In genomic region chr9:27310005-27310404, GRCm38 (mm10) we compare ENCODE assay signal across 11 mouse cellular contexts.
"Had no signal": no experiment of that assay in that cellular context is flagged by ENCODE, and none has a peak within 500 bp of the region (broad histone marks: within the 10 kb centered on the region; RNA-seq: fewer than 3 reads in every experiment).

No protein-coding gene starts in this region.

- H3K4me3 ChIP-seq: limb, embryonic 15.5 days; liver, embryonic 12.5 days; midbrain, embryonic 10.5 days; myocyte; neural tube, embryonic 15.5 days had no signal

- H3K9me3 ChIP-seq: limb, embryonic 15.5 days; liver, embryonic 12.5 days; midbrain, embryonic 10.5 days; neural tube, embryonic 15.5 days had no signal

- H3K4me2 ChIP-seq: limb, embryonic 15.5 days; liver, embryonic 12.5 days; lung, embryonic 14.5 days; neural tube, embryonic 15.5 days had no signal

- H3K4me1 ChIP-seq: liver, embryonic 12.5 days had no signal

- DNase-seq: lung, embryonic 14.5 days; lung, postnatal 10 days; lung, postnatal 4 days; midbrain, embryonic 14.5 days; thymus, postnatal 4 days had no signal

- H3K27me3 ChIP-seq: neural tube, embryonic 15.5 days had no signal

- H3K36me3 ChIP-seq: limb, embryonic 15.5 days; liver, embryonic 12.5 days had no signal

- H3K27ac ChIP-seq: limb, embryonic 15.5 days; liver, embryonic 12.5 days; midbrain, embryonic 10.5 days; neural tube, embryonic 15.5 days; stomach, postnatal 0 days had no signal

- ATAC-seq: liver, embryonic 12.5 days had no signal

- H3K9ac ChIP-seq: limb, embryonic 15.5 days; liver, embryonic 12.5 days; lung, embryonic 14.5 days; neural tube, embryonic 15.5 days had no signal
